Mouse (Mus musculus) embryo, embryonic 9.5 days (tissue): ENCODE measurements at regions not wholly inside any gene's neighbourhood (a gene's known extent, or its start where the extent isn't known, plus 50 kb on each side); places are given as distances from the start of the nearest gene placed in this dataset.

Experiments used
- DNase-seq: peaks from one replicate; pipeline ENCODE4 v3.0.0-alpha.2; 2017; ENCODE audit errors: extremely low spot score

- DNase-seq: no peak
These were observed 85.4 kb downstream of the Atp23 start for GRCm38 (mm10) chr10:126815730-126816129.

- DNase-seq: no peak
These were observed 86.2 kb downstream of the Atp23 start for GRCm38 (mm10) chr10:126814968-126815367.

DNA sequence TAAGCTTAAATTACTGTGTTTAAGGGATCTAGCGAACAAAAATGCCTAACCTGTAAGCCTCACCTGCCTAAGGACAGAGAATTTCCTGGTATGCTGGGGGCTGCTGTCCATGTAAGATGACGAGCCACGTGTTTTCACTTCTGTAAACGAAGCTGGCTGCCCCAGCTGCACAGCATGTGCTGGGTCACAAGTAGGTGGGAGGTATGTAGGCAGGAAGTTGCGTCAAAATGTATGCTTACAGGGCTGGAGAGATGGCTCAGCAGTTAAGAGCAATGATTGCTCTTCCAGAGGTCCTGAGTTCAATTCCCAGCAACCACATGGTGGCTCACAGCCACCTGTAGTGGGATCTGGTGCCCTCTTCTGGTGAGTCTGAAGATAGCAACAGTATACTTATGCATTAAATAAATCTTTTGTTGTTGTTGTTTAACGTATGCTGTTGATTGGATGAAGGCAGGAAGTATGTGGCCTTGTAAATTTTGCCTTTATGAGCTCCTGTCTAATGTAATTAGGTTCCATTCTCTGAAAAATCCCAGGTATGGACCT lies 88.0 kb downstream of the Atp23 start:
- DNase-seq: no peak

DNA sequence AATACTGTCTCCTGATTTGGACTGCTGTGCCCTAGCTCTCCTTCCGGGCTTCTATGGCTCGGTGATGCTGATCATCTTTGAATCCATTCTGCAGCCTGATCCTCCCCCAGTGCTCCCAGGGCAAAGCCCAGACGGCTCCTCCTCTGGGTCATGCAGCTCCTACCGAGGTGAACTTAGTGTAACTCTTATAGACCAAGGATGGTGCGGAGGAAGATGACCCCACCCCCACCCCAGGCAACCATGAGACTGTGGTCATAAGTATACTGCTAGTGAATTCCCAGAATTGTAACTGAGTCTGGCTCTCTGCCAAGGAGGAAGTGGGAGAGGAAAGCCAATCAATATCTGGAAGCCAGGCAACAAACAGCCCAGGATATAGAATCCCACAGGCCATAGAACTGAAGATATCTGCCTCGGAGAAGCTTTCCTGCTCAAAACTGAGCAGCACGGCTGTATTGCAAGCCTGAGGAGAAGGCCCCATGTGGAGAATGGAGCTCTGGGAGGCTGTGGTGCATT lies 88.9 kb downstream of the Atp23 start:
- no peak for DNase-seq

DNA sequence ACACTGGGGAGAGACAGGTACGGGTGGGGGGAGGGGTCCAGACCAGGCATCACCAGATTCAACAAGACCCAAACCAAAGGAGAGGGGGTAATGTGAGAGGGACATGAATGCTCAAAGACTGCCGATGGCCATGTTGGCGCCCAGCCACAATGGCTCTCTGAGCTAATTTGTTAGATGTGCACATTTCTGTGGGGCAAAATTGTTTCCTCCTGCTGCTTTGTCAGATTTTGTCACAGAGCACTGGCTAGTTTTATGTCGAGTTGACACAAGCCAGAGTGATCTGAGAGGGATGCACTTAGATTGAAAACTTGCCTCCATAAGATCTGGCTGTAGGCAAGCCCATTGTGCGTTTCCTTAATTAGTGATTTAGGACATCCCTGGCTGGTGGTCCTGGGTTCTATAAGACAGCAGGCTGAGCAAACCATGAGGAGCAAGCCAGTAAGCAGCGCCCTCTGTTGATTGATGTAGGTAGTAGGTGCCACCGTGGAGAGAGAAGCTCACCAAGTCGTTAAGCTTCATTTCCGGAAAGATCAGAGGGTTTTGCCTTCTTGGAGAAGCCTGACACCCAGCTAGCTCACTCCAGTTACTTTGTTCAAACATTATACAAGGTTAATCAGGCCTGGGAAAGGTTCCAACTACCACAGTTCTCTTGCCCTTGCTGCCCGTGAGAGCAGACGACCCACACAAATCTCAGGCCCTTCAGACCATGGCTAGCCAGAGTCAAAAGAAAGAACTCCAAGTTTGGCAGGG lies 90.6 kb downstream of the Atp23 start:
- DNase-seq: no peak

DNA sequence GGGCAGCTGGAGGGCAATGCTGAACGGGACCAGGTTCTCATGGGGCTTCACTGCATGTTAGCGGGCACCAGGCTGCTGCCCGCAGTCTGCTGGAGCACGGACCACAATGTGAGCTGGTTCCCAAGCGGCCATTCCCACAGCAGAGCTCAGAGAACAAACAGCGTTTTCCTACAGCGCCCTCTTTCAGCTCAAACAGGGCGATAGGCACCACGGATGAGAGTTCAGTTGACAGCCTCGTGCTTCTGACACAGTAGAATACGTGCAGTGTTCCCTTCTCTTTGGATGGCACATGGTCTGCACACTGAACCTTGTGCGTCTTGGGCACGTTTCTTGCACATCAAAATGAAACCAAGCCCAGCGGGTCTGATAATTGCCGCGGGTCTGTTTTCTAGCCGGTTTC lies 91.6 kb downstream of the Atp23 start:
- no peak for DNase-seq

- no peak for DNase-seq
These were observed 94.3 kb downstream of the Atp23 start for GRCm38 (mm10) chr10:126806881-126807280.

GRCm38 (mm10) chr10:126802732-126803131 lies 98.4 kb downstream of the Atp23 start:
- no peak for DNase-seq

- no peak for DNase-seq
These were observed 101.8 kb downstream of the Atp23 start for GRCm38 (mm10) chr10:126799393-126799792.

DNA sequence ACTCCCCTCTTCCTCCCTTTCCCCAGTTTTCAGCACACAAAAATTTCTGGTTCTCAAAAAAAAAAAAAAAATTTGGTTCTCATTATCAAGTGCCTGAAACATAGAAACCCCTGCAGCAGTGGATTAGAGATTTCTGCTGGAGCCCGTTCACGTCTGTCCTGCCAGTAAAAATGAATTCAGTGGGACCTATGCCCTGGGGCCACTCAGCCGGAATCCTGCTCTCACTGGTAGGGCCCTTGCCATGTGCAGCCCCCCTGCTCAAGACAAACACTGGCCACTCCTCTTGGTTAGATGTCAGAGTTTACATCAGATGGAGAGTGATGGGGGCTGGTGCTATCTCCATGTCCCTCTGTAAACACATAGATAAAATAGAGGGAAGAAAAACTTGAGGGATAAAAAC lies 108.0 kb downstream of the Atp23 start:
- DNase-seq: no peak

DNA sequence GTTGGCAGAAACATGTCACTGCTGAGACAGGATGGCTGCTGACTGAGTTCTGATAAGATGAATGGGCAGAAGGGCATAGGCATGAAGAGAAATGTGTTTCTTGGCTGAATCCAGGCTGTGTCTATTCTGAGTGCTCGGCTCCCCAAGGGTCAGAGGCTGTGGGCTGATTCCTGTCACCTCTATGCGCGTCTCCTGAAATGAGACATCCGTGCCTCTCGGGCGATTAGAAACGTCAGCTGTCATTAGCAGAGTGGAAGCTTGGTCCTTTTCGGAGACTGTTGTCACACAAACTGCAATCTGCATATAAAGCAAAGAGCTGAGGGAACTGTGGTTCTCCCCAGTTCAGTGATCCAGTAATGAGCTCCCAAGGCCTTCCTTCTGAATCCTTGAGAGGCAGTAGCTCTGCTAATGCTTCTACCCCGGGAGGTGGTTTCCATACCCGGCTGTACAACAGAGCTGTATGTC lies 108.8 kb downstream of the Atp23 start:
- no peak for DNase-seq

- DNase-seq: no peak
These were observed 112.9 kb downstream of the Atp23 start for GRCm38 (mm10) chr10:126788277-126788676.

- DNase-seq: no peak
These were observed 118.0 kb downstream of the Atp23 start for GRCm38 (mm10) chr10:126783161-126783560.

- no peak for DNase-seq
These were observed 124.6 kb downstream of the Atp23 start for GRCm38 (mm10) chr10:126776603-126777002.

DNA sequence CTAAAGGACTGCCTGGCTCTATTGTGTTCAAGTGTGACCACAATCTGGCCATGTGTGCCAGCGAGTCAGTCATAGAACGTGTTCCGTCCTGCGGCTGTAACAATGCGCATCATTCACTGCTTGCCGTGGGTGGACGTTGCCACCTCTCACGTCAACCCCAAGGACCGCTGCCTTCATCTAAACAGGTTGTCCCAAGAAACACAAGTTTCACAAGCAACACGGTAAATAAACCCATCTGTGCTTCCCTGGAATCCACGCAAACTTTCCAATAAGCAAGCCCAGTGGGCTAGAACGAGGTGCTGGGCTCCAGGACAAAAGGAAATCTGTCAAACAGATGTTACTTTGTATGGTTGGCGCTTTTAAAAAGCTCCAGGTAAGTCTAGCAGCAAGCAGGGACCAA lies 125.2 kb downstream of the Atp23 start:
- no peak for DNase-seq

DNA sequence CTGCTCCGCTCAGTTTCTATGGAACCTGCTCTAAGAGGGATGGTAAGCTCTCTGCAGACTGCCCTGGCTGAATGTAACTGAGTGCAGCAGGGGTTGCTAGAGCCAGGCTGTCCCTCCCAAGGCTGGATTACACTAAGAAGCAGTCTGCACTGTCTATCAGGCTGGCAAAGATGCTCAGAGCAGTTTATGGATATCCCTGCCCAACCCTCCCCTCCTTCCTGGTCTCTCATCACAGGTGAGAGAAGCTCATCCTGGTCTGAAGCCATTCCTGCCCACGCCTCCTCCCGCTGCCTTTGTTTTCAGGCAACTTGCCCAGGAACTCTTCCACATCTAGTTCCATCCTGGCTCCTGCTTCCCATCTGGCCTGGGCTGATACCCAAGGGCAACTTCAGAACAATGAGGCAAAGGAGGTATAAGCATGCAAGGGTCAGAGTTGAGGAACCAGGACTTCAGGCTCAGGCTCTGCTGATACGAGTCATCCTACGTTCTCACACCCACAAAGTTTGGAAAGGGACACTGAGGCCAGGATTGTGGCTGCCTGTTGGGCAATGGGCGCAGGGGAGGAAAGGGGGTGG lies 130.6 kb downstream of the Atp23 start:
- DNase-seq: no peak

DNA sequence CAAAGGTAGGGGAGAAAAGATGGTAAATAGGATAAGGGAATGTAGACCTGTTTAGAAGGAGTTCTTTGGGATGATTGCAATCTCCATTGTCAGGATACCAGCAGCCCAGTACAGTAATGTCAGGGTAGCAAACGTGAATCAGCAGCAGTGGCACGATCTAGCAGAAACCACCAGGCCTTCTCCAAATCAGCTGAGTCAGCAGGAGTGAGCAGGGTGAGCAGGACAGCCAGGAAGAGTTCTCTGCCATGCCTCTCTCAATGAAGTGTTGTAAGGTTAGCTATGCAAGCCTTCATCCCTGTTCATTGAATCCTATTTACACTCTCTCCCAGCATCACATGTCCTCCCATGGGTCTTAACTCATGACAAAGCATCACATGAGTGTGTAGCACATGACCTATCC lies 135.5 kb downstream of the Atp23 start:
- DNase-seq: no peak

DNA sequence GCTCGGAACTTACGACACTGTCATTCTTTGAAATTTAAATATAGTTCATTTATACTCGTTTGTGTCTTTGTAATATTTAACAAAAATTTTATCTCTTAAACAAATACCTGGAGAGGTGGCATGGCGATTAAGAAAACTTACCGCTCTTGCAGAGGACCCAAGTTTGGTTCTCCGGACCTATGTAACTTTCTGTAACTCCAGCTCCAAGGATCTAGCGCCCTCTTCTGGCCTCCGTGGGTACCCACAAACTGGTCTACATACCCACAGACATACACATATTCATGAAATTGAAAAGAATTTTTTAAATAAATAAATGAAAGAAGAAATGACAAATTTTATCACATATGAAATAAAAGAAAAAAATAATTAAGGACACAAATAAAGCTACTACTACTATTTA lies 136.4 kb downstream of the Atp23 start:
- DNase-seq: no peak

- no peak for DNase-seq
These were observed 137.2 kb downstream of the Atp23 start for GRCm38 (mm10) chr10:126763976-126764375.

DNA sequence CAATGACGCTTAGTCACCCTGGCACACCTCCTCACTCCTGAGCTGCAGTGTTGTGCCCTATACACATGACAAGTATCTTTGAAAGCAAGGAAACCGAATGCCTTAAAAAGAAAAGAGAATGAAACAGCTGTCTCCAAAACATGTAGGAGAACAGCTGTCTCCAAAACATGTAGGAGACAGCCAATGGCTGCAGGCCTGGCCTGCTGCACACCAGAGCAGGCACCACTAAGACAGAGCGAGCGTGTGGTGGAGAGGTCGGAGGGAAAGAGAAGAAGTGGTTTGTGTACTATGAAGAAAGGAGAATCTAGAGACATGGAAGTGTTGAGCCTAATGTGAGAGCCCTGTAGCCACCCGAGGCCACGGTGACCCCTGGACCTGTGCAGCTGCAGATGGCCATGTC lies 142.5 kb downstream of the Atp23 start:
- no peak for DNase-seq

GRCm38 (mm10) chr10:126753201-126753600 lies 148.0 kb downstream of the Atp23 start:
- DNase-seq: no peak

DNA sequence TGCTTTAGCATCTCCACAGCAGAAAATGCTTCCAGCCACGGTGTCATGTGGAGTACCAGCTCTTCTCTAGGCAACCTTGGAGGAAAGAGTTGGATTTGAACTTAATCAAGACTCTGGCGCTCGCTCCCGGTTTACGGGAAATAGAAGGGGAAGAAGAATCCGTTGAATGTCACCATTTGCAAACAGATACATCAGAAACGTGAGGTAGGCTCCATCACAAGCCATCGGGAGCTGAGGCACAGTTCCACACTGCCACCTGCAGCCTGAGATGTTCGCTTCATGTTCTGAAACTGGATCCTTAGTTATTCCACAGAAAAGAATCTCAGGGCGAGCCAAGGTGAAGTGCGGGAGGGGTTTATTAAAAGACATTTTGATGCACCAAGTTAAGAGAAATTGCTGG lies 148.5 kb downstream of the Atp23 start:
- DNase-seq: no peak
